Mouse (Mus musculus): ENCODE data around the gene Hist1h4b. TPM values are rescaled to one million over a fixed set of nuclear protein-coding genes. Genes with fewer than 3 reads are reported as not detected.
"Not testable (repeated sequence)": the region's sequence is repeated elsewhere in the genome, so short reads cannot be mapped to it uniquely, and the experiment has no call there.

The Hist1h4b gene
- total and polyA plus RNA-seq, 2 experiments from 2014 or later = 1.8 to 254 TPM

GRCm38 (mm10) chr13:23717176-23717575, 39.6 kb upstream of the Hist1h4b start:
- Histone ChIP-seq H3K27me3 (ENCODE audit: insufficient read depth, low read length) (no peaks in the 10 kb centered on the region), H3K27ac (ENCODE audit: low read depth, low read length) (no peak overlapping the region), H3K4me1 (ENCODE audit: insufficient read depth) (no peaks in the 10 kb centered on the region), H3K4me3 (ENCODE audit: low read depth, low read length) (no peak overlapping the region), H3K36me3 (ENCODE audit: insufficient read depth) (no peaks in the 10 kb centered on the region), H3K4me2 (ENCODE audit: low read depth) (no peak overlapping the region), H3K9ac (no peak overlapping the region), H3K9me3 (ENCODE audit: low read length) (no peaks in the 10 kb centered on the region)
- DNase-seq (no peak), ATAC-seq (no peak)
- WGBS = 60% methylated on average over 11 of the region's 11 CpGs
- no peak for TF ChIP-seq CTCF (IDR thresholded peaks at IDR 0.05; ENCODE audit: low read depth)

GRCm38 (mm10) chr13:23717593-23718245, 39.1 kb upstream of the Hist1h4b start:
- H3K4me3 ChIP-seq (ENCODE audit: low read depth, low read length); H3K36me3 ChIP-seq (ENCODE audit: insufficient read depth); H3K4me2 ChIP-seq (ENCODE audit: low read depth); DNase-seq; H3K27ac ChIP-seq (ENCODE audit: low read depth, low read length); H3K4me1 ChIP-seq (ENCODE audit: insufficient read depth); H3K9me3 ChIP-seq (ENCODE audit: low read length); H3K27me3 ChIP-seq (ENCODE audit: insufficient read depth, low read length); H3K9ac ChIP-seq; ATAC-seq: not testable (repeated sequence)
- WGBS = 15% methylated on average over 2 of the region's 2 CpGs

GRCm38 (mm10) chr13:23724239-23724638, 32.6 kb upstream of the Hist1h4b start:
- Histone ChIP-seq H3K9me3 (ENCODE audit: low read length) (no peaks in the 10 kb centered on the region), H3K9ac (no peak overlapping the region), H3K4me3 (ENCODE audit: low read depth, low read length) (no peak overlapping the region), H3K4me1 (ENCODE audit: insufficient read depth) (no peaks in the 10 kb centered on the region), H3K4me2 (ENCODE audit: low read depth) (no peak overlapping the region), H3K27ac (ENCODE audit: low read depth, low read length) (no peak overlapping the region), H3K27me3 (ENCODE audit: insufficient read depth, low read length) (no peaks in the 10 kb centered on the region), H3K36me3 (ENCODE audit: insufficient read depth) (no peaks in the 10 kb centered on the region)
- no peak for TF ChIP-seq CTCF (IDR thresholded peaks at IDR 0.05; ENCODE audit: low read depth)
- ATAC-seq = no peak
- WGBS = 92% methylated on average over 4 of the region's 4 CpGs
- DNase-seq = no peak

- H3K4me1 ChIP-seq (ENCODE audit: insufficient read depth) = no peaks in the 10 kb centered on the region
- H3K9ac ChIP-seq = no peak overlapping the region
- DNase-seq (no peak), ATAC-seq (no peak)
- H3K27ac ChIP-seq (ENCODE audit: low read depth, low read length) = no peak overlapping the region
- no peak overlapping the region for H3K4me2 ChIP-seq (ENCODE audit: low read depth)
- H3K9me3 ChIP-seq (ENCODE audit: low read length) = no peaks in the 10 kb centered on the region
- no peak overlapping the region for H3K4me3 ChIP-seq (ENCODE audit: low read depth, low read length)
- H3K27me3 ChIP-seq (ENCODE audit: insufficient read depth, low read length) = no peaks in the 10 kb centered on the region
- no peaks in the 10 kb centered on the region for H3K36me3 ChIP-seq (ENCODE audit: insufficient read depth)
- WGBS = 50% methylated on average over 1 of the region's 1 CpGs
- TF ChIP-seq CTCF (IDR thresholded peaks at IDR 0.05; ENCODE audit: low read depth) = no peak
Observed at GRCm38 (mm10) chr13:23725213-23725612, 31.6 kb upstream of the Hist1h4b start.

- Histone ChIP-seq H3K4me3 (ENCODE audit: low read depth, low read length) (no peak overlapping the region), H3K27ac (ENCODE audit: low read depth, low read length) (no peak overlapping the region), H3K4me2 (ENCODE audit: low read depth) (no peak overlapping the region), H3K36me3 (ENCODE audit: insufficient read depth) (no peaks in the 10 kb centered on the region), H3K9ac (no peak overlapping the region), H3K9me3 (ENCODE audit: low read length) (no peaks in the 10 kb centered on the region), H3K27me3 (ENCODE audit: insufficient read depth, low read length) (no peaks in the 10 kb centered on the region), H3K4me1 (ENCODE audit: insufficient read depth) (no peaks in the 10 kb centered on the region)
- TF ChIP-seq CTCF (IDR thresholded peaks at IDR 0.05; ENCODE audit: low read depth) = no peak
- no peak for DNase-seq
- no peak for ATAC-seq
- WGBS = 88% methylated on average over 18 of the region's 18 CpGs
Observed at GRCm38 (mm10) chr13:23728472-23729191, 28.2 kb upstream of the Hist1h4b start.

- WGBS = 88% methylated on average over 9 of the region's 9 CpGs
- no peak for DNase-seq
Observed at GRCm38 (mm10) chr13:23729192-23729525, 27.7 kb upstream of the Hist1h4b start.

GRCm38 (mm10) chr13:23729706-23730105, 27.1 kb upstream of the Hist1h4b start:
- Histone ChIP-seq H3K4me1 (ENCODE audit: insufficient read depth) (no peaks in the 10 kb centered on the region), H3K9me3 (ENCODE audit: low read length) (no peaks in the 10 kb centered on the region), H3K27ac (ENCODE audit: low read depth, low read length) (no peak overlapping the region), H3K4me2 (ENCODE audit: low read depth) (no peak overlapping the region), H3K4me3 (ENCODE audit: low read depth, low read length) (no peak overlapping the region), H3K36me3 (ENCODE audit: insufficient read depth) (no peaks in the 10 kb centered on the region), H3K9ac (no peak overlapping the region), H3K27me3 (ENCODE audit: insufficient read depth, low read length) (no peaks in the 10 kb centered on the region)
- 93% methylated on average over 5 of the region's 5 CpGs for WGBS
- ATAC-seq = no peak
- no peak for TF ChIP-seq CTCF (IDR thresholded peaks at IDR 0.05; ENCODE audit: low read depth)
- DNase-seq = no peak

More at GRCm38 (mm10) chr13:23729192-23729525, 27.7 kb upstream of the Hist1h4b start:
- no peaks in the 10 kb centered on the region for H3K9me3 ChIP-seq (ENCODE audit: low read length)
- no peak overlapping the region for H3K4me3 ChIP-seq (ENCODE audit: low read depth, low read length)
- ATAC-seq = no peak
- no peak overlapping the region for H3K9ac ChIP-seq
- no peaks in the 10 kb centered on the region for H3K4me1 ChIP-seq (ENCODE audit: insufficient read depth)
- no peaks in the 10 kb centered on the region for H3K36me3 ChIP-seq (ENCODE audit: insufficient read depth)
- H3K4me2 ChIP-seq (ENCODE audit: low read depth) = no peak overlapping the region
- no peaks in the 10 kb centered on the region for H3K27me3 ChIP-seq (ENCODE audit: insufficient read depth, low read length)
- TF ChIP-seq CTCF (IDR thresholded peaks at IDR 0.05; ENCODE audit: low read depth) = no peak
- H3K27ac ChIP-seq (ENCODE audit: low read depth, low read length) = no peak overlapping the region

Data from forebrain, postnatal 0 days (tissue).